Mouse (Mus musculus) CH12.LX (cell line): ENCODE measurements around the gene Prrt4.

Experiments
- BHLHE40 ChIP-seq: IDR thresholded peaks from 2 replicates; pipeline ENCODE4 v1.6.1; 2011; ENCODE audit warnings: mild to moderate bottlenecking, low read depth, low read length, improper control_type of control experiment
- CTCF ChIP-seq, 2 experiments: IDR thresholded peaks in 1 of 2; conservative IDR thresholded peaks in 1 of 2; 2 replicates each; pipeline ENCODE4 v1.5.1; 2011 to 2012; ENCODE audit warnings: low read depth in 2 of 2, low read length in 2 of 2, improper control_type of control experiment in 1 of 2, inconsistent platforms in 1 of 2, mild to moderate bottlenecking in 1 of 2, moderate library complexity in 1 of 2
- ELF1 ChIP-seq: IDR thresholded peaks from 2 replicates; pipeline ENCODE4 v1.6.1; 2014; ENCODE audit warnings: low read depth, mild to moderate bottlenecking, inconsistent platforms, low read length, improper control_type of control experiment
- HCFC1 ChIP-seq: IDR thresholded peaks from 2 replicates; pipeline ENCODE4 v1.6.1; 2012; ENCODE audit warnings: low read depth, mild to moderate bottlenecking, inconsistent platforms, low read length, improper control_type of control experiment
- MAFK ChIP-seq: IDR thresholded peaks from 2 replicates; pipeline ENCODE4 v1.6.1; 2011; ENCODE audit warnings: low read length, improper control_type of control experiment; ENCODE audit not compliant: insufficient replicate concordance
- MAZ ChIP-seq: IDR thresholded peaks from 2 replicates; pipeline ENCODE4 v1.6.1; 2012; ENCODE audit warnings: low read depth, mild to moderate bottlenecking, inconsistent platforms, low read length, improper control_type of control experiment, moderate library complexity
- NRF1 ChIP-seq: IDR thresholded peaks from 2 replicates; pipeline ENCODE4 v1.6.1; 2014; ENCODE audit warnings: low read depth, mild to moderate bottlenecking, inconsistent platforms, low read length, improper control_type of control experiment, moderate library complexity
- POLR2A ChIP-seq: IDR thresholded peaks from 2 replicates; pipeline ENCODE4 v1.6.1; 2011; ENCODE audit warnings: low read depth, mild to moderate bottlenecking, improper control_type of control experiment, low read length
- RAD21 ChIP-seq: IDR thresholded peaks from 2 replicates; pipeline ENCODE4 v1.6.1; 2011; ENCODE audit warnings: low read depth, mild to moderate bottlenecking, low read length, improper control_type of control experiment, moderate library complexity
- ZC3H11A ChIP-seq: IDR thresholded peaks from 2 replicates; pipeline ENCODE4 v1.6.1; 2012; ENCODE audit warnings: low read depth, mild to moderate bottlenecking, inconsistent platforms, low read length, improper control_type of control experiment

DNA sequence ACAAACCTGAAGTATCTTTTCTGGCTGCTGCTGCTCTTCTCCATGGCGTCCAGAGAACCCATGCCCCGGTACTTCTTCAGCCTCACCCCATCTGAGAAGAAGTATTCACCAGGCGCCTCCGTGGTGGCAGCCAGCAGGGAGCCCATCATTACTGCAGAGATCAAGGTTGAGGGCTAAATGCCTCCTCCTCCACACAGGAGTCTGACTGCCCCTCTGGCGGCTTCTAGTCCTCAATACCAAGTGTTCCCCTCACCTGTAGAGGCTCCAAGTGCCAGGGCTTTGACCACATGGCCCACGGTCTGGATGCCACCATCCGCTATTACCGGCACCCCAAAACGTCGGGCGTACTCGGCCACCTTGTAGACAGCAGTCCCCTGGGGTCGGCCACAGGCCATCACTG is 23.7 kb upstream of the Prrt4 start:
- no peak for TF ChIP-seq NRF1
- TF ChIP-seq CTCF (conservative IDR thresholded peaks at IDR 0.05 in 1 of 2, IDR thresholded peaks at IDR 0.05 in 1 of 2; ENCODE audit: low read depth in 2 of 2, low read length in 2 of 2), result no peak
- TF ChIP-seq RAD21, result no peak
- TF ChIP-seq ZC3H11A, result no peak
- no peak for TF ChIP-seq MAZ
- TF ChIP-seq POLR2A, result no peak
- TF ChIP-seq BHLHE40, result no peak
- TF ChIP-seq HCFC1, result no peak
- TF ChIP-seq MAFK, result no peak
- no peak for TF ChIP-seq ELF1
